Mouse (Mus musculus): Measurements from ENCODE around the gene Thra.

Gene Thra

DNA sequence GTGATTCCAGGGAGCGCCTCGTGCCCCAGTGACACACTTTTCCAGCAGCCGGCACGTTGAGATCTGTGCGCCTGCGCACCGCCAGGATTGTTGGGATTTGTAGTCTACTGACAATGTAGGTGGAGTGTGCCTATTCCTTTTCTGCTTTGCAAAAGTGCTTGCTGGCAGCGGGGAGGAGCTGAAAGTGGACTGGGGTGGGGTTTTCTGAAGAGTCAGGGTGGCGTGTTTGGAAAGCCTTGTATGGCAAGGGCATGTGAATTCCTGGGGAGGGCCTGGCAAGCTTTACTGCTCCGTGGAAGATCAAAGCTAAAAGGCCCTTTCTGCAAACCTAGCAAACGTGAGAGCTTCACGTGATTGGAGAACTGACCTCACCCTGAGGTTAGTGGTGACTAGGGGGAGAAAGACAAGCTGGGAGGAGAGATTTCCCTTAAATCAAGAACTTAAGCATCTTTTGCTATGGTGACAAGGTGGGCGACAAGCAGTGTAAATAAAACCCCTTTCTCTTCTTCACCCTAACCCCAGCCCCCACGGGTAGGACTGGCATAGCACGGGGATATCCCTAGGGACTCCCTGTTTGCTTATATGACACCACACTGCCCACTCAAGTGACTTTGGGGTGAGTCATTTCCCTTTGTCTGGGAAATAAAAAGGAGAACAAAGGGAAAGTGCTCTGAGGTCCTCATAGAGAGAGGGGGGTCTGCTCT lies 35.1 kb downstream of the Thra start:
- intact Hi-C loops (cut with DNase I), result no loop called here

DNA sequence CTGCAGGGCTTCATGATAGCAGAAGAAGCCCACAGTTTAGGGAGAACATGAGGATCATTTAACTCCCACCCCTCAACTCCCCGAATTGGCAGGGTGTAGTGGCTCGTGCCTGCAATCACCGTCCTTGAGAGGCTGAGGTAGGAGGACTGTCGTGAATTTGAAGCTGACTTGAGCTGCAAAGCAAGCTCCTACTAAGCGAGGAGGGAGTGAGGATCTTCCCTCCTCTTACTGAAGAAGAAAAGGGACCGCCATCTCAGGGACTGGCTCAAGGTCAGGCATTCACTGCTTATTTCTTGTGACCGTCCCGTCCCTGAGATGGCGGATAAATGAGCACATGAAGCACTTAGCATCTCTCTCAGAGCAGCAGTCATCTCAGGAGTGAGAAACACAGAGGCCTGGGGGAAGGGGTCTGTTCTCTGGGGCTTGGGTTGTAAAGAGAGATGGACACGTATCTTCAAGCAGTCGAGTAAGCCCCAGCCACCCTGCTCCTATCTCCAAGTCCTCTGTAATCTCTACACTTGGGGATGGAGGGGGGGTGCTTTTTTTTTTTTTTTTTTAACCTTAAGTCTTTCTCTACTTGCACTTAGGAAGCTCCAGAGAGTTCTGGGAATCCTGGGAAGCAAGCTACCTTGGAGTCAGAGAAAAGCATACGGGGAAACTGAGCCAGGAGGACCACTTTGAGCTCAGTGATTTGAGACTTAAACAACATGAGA lies 35.8 kb downstream of the Thra start:
- intact Hi-C loops (cut with DNase I), result no loop called here

DNA sequence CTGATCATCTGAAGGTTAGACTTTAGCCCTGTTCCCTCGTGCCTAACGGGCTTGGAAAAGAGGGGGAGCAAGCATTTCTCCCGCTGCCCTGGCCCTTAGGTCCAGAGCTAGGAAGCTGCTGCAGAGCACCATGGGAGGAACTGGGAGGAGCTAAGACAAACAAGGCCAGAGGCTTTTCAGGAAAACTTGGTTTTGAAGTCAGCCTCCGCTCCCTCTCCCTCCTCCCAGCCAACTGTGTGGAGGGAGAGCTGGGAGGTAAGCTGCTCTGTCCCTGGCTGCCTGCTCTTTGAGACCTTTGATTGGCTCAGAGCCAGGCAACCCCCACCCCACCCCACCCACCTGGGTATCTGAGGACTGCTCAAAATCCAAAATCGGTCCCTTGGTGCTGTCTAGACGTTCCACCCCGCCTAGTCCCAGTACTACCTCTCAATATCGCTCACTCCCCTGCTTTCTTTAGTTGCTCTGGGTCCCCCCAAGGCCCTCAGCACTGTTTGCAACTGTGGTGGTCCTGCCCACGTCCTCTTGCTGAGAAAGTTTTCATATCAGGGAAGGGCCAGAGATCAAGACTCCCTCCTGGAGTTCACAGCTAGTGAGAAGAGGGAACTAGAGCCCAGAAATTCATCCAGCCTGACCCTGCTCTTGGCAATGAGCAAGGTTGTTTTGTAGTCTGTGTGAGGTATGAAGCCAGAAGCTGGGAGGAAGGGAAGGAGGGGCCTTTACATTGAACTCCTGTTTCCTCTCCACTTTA lies 36.6 kb downstream of the Thra start:
- intact Hi-C loops (cut with DNase I), result no loop called here

DNA sequence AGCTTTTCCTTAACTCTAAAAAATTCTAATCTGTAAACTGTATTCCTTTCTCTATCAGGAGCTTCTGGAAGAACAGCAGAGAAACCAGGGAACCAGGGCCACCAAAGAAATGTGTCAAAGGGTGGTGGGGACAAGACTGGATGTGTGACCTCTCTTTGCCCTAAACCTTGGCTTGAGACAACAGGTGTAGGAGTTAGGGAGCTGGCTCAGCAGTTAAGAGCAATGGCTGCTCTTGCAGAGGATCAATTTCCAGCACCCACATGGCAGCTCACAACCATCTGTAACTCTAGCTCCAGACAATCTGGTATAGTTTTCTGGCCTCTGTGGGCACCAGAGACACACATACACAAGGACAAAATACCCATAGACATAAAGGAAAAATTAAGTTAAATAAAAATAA lies 37.5 kb downstream of the Thra start:
- intact Hi-C loops (cut with DNase I), result no loop called here

DNA sequence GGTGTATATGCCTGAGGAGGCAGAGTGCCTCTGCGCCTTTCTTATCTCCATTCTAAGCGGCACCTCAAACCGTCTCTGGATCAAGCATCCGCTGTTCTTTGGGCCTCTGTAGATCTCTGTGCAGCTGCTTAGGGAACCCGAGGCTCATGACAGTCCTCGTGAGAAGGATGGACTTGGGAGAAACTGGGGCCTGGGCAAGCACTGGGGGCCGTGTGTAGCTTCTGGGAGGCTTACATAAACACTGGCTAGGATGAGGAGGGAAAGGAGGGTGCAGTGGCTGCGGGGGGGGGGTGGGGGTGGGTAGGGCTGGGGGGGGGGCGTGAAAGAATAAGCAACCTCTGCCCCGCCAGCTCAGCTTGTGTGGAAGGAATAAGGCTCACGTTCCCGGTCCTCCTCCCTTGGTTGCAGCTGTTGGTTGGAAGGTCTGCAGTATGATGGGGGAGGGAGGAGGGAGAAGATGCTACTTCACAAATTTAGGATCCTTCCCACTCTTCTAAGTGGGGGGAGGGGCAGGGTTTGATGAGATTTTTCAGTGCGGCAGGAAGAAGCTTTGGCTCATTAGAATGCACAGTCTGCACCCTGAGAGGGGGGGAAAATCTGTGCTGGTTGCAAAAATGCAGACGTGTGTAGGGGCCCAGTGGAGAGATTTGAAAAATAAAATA lies 41.5 kb downstream of the Thra start:
- intact Hi-C loops (cut with DNase I), result no loop called here

DNA sequence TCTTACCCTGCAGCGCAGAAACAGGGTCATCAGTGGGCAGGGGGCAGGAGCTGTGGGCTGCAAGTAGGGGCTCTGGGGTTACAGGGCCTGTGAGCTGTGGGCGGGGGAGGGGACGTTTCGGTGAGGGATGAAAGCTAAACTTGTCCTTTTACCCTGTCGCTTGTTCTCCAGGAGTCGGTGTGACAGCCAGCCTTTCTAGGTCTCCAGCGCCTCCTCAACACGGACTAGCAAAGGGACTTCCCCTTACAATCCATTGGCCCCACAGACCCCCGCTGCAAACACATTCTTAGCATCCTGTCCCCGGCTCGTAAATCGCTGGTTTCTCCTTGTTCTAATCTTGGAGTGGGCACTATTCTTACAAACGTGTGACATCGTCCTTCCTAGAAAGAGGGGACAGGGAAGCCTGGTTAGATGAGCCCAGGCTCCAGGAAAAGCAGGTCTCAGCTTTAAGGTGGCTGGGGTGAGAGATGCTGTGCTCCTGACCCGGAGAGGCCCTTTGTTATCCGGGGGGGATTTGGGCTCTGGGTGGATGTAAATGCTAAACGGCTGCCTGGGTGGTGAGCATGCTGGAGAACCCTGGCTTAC lies 42.3 kb downstream of the Thra start:
- intact Hi-C loops (cut with DNase I), result no loop called here

DNA sequence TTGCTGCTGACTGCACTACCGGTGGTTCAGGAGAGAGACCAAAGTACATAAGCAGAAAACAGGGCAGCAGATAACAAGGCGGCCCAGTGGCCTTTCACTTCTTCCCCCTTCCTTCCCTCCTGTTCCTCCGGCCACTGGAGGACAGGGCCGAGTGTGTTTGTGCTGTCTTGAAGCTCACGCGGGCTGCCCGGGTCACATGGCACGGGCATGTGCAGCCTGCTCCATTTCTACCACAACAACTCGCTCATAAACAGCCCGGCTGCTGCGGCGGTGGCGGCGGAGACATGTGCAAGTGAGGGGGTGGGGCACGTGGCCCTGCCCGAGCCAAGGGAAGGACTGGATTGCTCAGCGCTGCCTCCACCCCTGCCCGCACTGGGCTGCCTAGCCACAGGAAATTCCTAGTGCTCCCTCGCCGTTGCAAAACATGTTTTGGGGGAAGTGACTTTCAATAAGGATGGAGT lies 42.8 kb downstream of the Thra start:
- intact Hi-C loops (cut with DNase I), result no loop called here

DNA sequence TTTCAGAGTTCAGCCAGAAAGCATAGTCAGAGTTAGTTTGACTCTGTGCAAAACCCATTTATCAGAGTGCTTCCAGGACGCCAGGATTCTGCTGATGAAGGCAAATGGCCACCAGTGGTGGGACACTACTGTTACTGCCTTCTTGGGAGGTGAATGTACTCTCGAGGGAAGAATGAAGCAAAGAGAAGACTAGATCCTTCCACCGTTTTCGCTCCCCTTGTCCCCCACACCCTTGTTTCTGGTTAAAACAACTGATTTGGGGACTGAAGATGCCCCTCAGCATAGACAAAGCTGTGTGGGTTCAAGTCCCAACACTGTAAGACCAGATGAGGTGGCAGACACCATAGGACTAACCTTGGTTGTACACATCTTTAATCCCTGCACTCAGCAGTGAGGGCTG lies 43.7 kb downstream of the Thra start:
- intact Hi-C loops (cut with DNase I), result no loop called here

DNA sequence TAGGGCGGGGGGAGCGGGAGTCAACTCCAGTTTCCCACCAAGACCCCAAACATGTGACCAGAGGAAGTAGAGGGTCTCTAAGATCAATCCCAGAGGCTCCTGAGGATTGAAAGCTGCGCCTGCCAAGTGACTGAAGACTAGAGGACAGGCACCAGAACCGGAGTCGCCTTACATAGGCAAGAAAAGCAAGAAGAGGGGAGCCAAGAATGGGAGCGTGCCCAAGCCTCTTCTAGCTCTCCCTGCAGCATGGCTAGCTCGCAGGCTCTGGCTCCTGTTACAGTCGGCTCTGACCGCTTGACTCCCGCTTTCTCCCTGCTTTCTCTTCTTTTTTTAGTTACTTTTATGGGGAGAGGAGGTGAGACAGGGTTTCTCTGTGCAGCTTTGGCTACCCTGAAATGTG lies 44.8 kb downstream of the Thra start:
- intact Hi-C loops (cut with DNase I), result loop anchor here (5.0 kb wide), 2 partner anchors 68 to 83 kb away; partner anchors contain the start of gene Csf3

DNA sequence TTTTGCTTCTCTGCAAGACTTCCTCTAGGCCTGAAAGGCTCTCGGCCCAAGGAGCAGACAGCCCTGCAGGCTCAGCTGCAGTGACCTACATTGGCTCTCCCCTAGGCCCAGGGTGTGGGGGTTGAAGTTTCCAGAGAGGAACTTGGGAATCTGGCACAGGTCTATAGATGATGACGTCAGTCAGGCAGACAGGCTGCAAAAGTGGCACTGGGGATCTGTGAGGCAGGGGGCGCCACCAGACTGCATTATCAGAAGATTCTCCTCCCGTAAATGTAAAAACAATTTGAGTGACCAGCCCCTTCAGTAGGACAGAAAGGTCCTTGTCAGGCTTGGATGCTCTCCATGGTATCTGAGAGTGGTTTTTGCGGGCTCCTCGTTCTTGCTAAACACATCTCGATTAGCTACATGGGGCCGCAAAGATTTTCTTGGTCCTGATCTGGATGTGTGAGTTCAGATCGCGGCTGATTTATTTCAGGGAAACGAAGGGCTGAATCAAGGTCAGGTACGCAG lies 45.4 kb downstream of the Thra start:
- intact Hi-C loops (cut with DNase I), result loop anchor here (2.0 to 5.0 kb wide), 3 partner anchors 43 to 84 kb away; partner anchors contain the start of gene Csf3

DNA sequence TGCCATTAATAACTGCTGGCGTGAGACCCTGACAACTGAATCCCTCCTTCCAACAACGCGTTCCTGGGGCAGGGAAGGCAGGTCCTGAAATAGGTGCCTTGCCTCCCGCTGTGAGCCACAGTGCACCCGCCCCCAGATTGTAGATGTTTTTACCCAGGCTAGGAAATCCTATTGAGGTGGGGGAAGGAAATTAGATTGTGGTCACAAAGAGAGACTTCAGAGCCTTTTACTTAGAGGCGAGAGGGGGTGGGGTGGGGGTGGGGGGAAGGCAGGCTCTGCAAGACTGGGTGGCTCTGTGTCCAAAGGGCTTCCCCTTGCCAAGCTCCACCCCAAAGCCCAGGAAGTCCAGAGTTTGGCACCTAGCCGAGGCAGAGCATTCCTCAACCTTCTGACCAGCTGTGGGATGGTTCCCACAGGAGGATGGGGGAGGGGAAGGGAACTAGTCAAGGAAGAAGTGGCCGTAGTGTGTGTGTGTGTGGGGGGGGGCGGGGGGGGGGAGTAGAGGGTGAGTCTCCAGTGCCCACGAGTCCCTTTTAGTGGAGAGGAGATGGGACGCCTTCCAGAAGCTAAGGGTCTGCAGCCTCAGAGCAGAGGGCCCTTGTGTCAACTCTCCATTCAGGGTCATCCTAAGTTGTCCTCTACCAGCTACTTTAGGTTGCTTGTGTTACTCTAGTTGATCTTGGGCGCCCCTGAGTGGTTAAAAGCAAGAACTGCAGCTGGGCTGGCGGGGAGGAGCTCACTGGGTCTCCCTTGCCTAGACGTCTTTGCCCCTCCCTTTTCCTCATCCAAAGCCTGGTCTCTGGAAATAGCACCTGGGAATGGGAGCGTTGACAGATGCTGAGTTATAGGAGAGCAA lies 46.1 kb downstream of the Thra start:
- intact Hi-C loops (cut with DNase I), result loop anchor here (2.0 to 5.0 kb wide), 3 partner anchors 44 to 84 kb away; partner anchors contain the start of gene Csf3

DNA sequence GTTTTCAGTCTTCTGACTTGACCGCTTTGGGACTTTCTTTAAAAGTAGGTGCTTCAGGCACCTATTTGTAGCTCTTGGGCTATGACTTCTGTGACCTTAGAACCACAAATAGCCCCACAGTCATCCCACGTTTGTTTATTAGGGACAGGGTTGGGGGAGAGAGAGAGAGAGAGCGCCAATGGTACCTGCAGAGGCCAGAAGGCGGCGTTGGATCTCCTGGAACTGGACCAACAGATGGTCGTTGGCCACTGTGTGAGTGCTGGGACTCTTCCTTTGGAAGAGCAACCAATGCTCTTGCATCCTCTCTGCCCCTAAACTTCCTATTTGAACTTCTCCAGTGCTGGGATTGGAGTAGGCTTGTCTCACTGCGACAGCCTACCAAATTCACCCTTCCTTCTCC lies 46.8 kb downstream of the Thra start:
- intact Hi-C loops (cut with DNase I), result loop anchor here (2.0 to 5.0 kb wide), 3 partner anchors 44 to 85 kb away; partner anchors contain the start of gene Csf3

DNA sequence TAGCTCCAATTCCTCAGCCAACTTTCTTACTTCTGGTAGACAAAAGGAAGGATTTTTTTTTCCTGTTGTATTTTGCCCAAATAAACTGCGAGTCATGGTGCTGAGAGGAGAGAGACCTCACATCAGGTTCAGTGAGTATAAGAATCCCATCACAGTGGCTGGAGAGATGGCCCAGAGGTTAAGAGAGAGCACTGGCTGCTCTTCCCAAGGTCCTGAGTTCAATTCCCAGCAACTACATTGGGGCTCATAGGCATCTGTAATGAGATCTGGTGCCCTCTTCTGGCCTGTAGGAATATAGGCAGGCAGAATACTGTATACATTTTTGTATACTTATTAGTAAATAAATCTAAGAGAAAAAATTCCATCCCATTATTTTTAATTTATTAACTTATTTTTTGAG lies 47.3 kb downstream of the Thra start:
- intact Hi-C loops (cut with DNase I), result loop anchor here (2.0 to 5.0 kb wide), 4 partner anchors 41 to 85 kb away; partner anchors contain the start of gene Csf3

DNA sequence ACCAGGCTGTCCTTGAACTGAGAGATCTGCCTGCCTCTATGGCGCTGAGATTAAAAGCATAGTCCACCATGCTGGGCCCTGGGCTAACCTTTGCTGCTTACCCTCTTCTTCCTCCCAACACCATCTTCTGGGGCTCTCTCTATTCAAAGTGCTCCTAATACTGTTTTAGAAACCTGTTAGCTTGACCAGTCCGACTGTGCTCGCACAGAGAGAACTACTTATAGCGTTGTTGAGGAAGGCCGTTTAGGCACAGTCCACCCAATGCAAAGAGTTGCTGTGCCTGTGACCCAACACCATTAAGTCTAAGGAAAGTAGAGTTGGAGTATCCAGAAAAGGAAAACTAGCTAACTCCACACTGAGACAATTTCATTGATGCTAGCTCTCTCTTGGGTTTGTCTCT lies 47.7 kb downstream of the Thra start:
- intact Hi-C loops (cut with DNase I), result loop anchor here (2.0 to 5.0 kb wide), 3 partner anchors 41 to 86 kb away; partner anchors contain the start of gene Csf3

DNA sequence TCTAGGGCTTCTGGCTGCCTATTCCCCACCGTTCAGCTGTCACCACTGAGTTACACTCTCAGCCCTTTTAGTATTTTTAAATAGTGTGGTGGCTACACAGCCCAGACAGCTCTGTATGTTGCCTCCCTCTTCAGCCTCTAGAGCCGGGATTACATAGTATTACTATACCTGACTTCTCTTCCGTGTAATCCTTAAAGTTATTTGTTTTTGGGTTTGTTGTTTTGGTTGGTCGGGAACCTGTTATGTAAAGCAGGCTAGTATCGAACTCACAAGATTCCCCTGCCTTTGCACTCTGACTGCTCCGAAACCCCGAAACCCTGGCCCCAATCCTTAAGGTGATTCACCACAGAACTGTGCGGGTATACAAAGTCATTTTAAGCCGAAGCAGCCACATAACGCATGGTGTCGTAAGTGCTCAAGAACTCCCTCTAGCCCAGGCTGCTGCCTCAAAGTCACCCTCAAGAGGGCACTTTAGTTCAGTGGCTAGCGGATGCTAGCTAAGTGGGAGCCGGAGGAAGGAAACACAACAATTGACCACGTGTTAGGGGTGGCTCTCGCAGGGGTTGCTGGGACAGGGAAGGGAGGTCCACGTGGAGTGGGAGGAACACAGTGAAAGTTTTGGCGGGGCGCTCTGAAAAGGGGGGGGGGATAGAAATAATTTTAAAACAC lies 48.2 kb downstream of the Thra start:
- intact Hi-C loops (cut with DNase I), result loop anchor here (2.0 to 5.0 kb wide), 3 partner anchors 40 to 86 kb away; partner anchors contain the start of gene Csf3

DNA sequence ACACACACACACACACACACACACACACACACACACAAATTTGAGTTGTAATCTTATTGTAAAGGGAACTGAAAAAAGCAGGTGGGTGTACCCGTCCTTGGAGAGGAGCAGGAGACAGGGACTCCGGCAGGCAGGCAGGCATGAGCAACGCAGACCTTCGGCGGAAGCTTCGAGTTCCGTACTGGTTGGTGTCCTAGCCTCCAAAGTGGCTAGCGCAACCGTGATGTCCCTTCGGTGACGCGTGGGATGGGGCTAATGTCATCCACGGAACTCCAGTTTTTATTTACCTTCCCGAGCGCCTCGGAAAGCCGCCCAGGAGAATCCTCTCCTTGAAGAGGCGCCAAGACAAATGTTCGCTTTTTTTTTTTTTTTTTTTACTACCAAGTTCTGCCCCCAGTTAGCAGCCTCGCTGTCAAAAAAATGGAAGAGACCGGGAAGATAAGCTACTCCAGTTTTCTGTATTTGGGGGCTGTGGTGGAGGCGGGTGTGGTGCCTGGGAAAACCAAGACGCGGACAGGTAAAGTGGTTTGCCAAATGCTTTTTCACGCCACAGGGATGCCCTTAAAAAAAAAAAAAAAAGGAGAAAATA lies 48.9 kb downstream of the Thra start:
- intact Hi-C loops (cut with DNase I), result loop anchor here (2.0 to 5.0 kb wide), 3 partner anchors 39 to 87 kb away; partner anchors contain the start of gene Csf3

DNA sequence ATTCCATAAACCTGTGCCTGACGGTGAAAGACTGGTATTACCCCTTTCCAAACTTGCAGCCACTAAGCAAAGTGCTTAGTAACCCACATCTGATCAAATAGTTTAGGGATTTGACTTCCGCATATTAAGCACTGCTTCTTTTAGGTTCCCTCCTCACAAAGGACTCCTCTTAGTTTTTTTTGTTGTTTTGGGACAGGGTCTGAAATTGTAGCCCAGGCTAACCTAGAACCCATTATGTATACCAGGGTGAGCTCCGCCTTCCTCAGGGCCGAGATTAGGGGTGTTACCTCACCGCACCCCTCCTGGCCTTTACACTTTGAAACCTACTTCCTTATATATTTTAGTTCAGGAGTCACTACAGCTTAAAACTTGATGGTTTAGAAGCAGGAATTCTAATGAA lies 49.4 kb downstream of the Thra start:
- intact Hi-C loops (cut with DNase I), result loop anchor here (2.0 to 5.0 kb wide), 3 partner anchors 39 to 88 kb away; partner anchors contain the start of gene Csf3

DNA sequence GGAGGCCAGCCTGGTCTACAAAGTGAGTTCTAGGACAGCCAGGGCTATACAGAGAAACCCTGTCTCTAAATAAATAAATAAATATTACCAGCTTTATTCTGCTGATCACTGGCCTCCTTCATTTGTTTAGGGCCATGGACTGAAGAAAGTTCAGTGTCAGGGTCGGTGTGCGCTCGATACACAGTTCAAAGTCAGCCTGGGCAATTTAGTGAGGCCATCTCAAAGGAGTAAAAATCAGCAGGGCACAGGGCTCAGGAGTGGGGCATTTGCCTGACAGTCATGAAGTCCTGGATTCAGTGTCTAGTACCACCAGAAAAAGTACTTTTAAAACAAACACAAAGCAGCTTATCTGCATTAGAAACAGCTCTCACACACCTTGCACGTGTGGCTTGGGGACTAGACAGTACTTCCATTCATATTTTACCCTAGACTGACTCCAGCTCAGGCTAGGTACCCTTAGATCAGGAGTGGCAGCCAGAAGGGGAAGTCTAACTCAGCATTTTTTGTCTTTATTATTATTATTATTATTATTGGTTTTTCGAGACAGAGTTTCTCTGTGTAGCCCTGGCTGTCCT lies 50.3 kb downstream of the Thra start:
- intact Hi-C loops (cut with DNase I), result no loop called here

All from adrenal gland (tissue).